Mouse (Mus musculus) olfactory bulb, adult 2 months (tissue): ENCODE measurements around the gene Esm1. TPM values are rescaled to one million over a fixed set of nuclear protein-coding genes. Genes with fewer than 3 reads are reported as not detected.

ENCODE experiments used
- H3K27ac ChIP-seq: fragments of 200-500 bp; 2 replicates; pipeline ENCODE4 v1.5.1; 2012; ENCODE audit warnings: low read depth, low read length; ENCODE audit not compliant: insufficient read depth
- H3K4me1 ChIP-seq: fragments of 200-500 bp; 2 replicates; pipeline ENCODE4 v1.6.1; 2012; ENCODE audit warnings: low read length; ENCODE audit not compliant: control insufficient read depth, insufficient read depth
- H3K4me3 ChIP-seq: fragments of 200-500 bp; 2 replicates; pipeline ENCODE4 v1.5.1; 2012; ENCODE audit warnings: mild to moderate bottlenecking, low read depth, low read length, moderate library complexity; ENCODE audit not compliant: insufficient read depth
- CTCF ChIP-seq: fragments of 200-500 bp; IDR thresholded peaks from 2 replicates; pipeline ENCODE4 v1.5.1; 2012; ENCODE audit warnings: low read depth, mild to moderate bottlenecking, low read length, moderate library complexity; ENCODE audit not compliant: insufficient read depth
- POLR2A ChIP-seq: fragments of 200-500 bp; IDR thresholded peaks from 2 replicates; pipeline ENCODE4 v1.6.1; 2012; ENCODE audit warnings: mild to moderate bottlenecking, low read depth, low read length, moderate library complexity; ENCODE audit not compliant: insufficient read depth
- WGBS: fragments of 180-500 bp; shearing (Covaris S2); methylation state at CpG from one replicate; pipeline ENCODE4 v1.1.7; 2018; 5-methylcytosine and 5-hydroxymethylcytosine counted together
- polyA plus RNA-seq: library from polyadenylated mRNA; stranded (reverse); fragments of >200 nt; gene quantifications from 2 replicates; pipeline ENCODE4 v1.2.4, GENCODE M21; 2012; ENCODE audit warnings: low replicate concordance; ENCODE audit not compliant: missing spikeins, insufficient read depth, insufficient read length

Gene Esm1
- polyA plus RNA-seq, 1 experiment = not detected

GRCm38 (mm10) chr13:113199331-113199730 is 10.1 kb upstream of the Esm1 start:
- 77% methylated on average over 3 of the region's 3 CpGs for WGBS
- H3K4me3 ChIP-seq = no peak overlapping the region
- peaks cover 11% of the 10 kb centered on the region for H3K4me1 ChIP-seq
- H3K27ac ChIP-seq = no peak overlapping the region
- no peak for TF ChIP-seq CTCF
- TF ChIP-seq POLR2A = no peak

GRCm38 (mm10) chr13:113200726-113201125 is 8.7 kb upstream of the Esm1 start:
- Histone ChIP-seq H3K4me3 (no peak overlapping the region), H3K4me1 (peaks cover 11% of the 10 kb centered on the region), H3K27ac (no peak overlapping the region)
- TF ChIP-seq POLR2A (no peak), CTCF (no peak)
- WGBS = 81% methylated on average over 8 of the region's 8 CpGs

- 91% methylated on average over 2 of the region's 2 CpGs for WGBS
- no peak overlapping the region for H3K27ac ChIP-seq
- H3K4me1 ChIP-seq = peaks cover 11% of the 10 kb centered on the region
- TF ChIP-seq POLR2A = no peak
- no peak overlapping the region for H3K4me3 ChIP-seq
Measured at GRCm38 (mm10) chr13:113201631-113202030, 7.8 kb upstream of the Esm1 start.

- Histone ChIP-seq H3K4me1 (peaks cover 9% of the 10 kb centered on the region), H3K27ac (no peak overlapping the region), H3K4me3 (no peak overlapping the region)
- TF ChIP-seq CTCF (no peak), POLR2A (no peak)
- WGBS = 53% methylated on average over 4 of the region's 4 CpGs
Measured at GRCm38 (mm10) chr13:113202184-113202583, 7.3 kb upstream of the Esm1 start.

GRCm38 (mm10) chr13:113203146-113203545 is 6.3 kb upstream of the Esm1 start:
- no peak for TF ChIP-seq POLR2A
- no peak for TF ChIP-seq CTCF
- WGBS = 78% methylated on average over 5 of the region's 5 CpGs
- H3K4me3 ChIP-seq = no peak overlapping the region
- H3K4me1 ChIP-seq = peaks cover 6% of the 10 kb centered on the region
- no peak overlapping the region for H3K27ac ChIP-seq

GRCm38 (mm10) chr13:113205346-113205745 is 4.1 kb upstream of the Esm1 start:
- Histone ChIP-seq H3K4me1 (peaks cover 5% of the 10 kb centered on the region; the same call in 1 of the 2 replicates), H3K27ac (no peak overlapping the region), H3K4me3 (no peak overlapping the region)
- TF ChIP-seq POLR2A (no peak), CTCF (no peak)
- 95% methylated on average over 5 of the region's 5 CpGs for WGBS

GRCm38 (mm10) chr13:113211345-113211744 is 1.9 kb downstream of the Esm1 start:
- no peak for TF ChIP-seq CTCF
- no peak for TF ChIP-seq POLR2A
- Histone ChIP-seq H3K4me1 (peaks cover 5% of the 10 kb centered on the region; the same call in 1 of the 2 replicates), H3K4me3 (peak overlapping the region; percentile 27), H3K27ac (no peak overlapping the region)
- WGBS = 12% methylated on average over 15 of the region's 15 CpGs

GRCm38 (mm10) chr13:113212401-113212800 is 2.9 kb downstream of the Esm1 start:
- H3K4me3 ChIP-seq = no peak overlapping the region
- no peak for TF ChIP-seq POLR2A
- no peak for TF ChIP-seq CTCF
- WGBS = 87% methylated on average over 3 of the region's 3 CpGs
- H3K4me1 ChIP-seq = peaks cover 5% of the 10 kb centered on the region; the same call in 1 of the 2 replicates
- no peak overlapping the region for H3K27ac ChIP-seq

- Histone ChIP-seq H3K27ac (no peak overlapping the region), H3K4me3 (no peak overlapping the region), H3K4me1 (peaks cover 5% of the 10 kb centered on the region; the same call in 1 of the 2 replicates)
- 90% methylated on average over 3 of the region's 3 CpGs for WGBS
- TF ChIP-seq POLR2A = no peak
- TF ChIP-seq CTCF = no peak
Measured at GRCm38 (mm10) chr13:113213865-113214264, 4.4 kb downstream of the Esm1 start.

GRCm38 (mm10) chr13:113221851-113222250 is 12.4 kb downstream of the Esm1 start:
- Histone ChIP-seq H3K27ac (no peak overlapping the region), H3K4me3 (no peak overlapping the region), H3K4me1 (peaks cover 11% of the 10 kb centered on the region)
- 58% methylated on average over 6 of the region's 6 CpGs for WGBS
- no peak for TF ChIP-seq POLR2A
